ENCODE assay signal across 16 mouse cellular contexts in the genomic region with DNA sequence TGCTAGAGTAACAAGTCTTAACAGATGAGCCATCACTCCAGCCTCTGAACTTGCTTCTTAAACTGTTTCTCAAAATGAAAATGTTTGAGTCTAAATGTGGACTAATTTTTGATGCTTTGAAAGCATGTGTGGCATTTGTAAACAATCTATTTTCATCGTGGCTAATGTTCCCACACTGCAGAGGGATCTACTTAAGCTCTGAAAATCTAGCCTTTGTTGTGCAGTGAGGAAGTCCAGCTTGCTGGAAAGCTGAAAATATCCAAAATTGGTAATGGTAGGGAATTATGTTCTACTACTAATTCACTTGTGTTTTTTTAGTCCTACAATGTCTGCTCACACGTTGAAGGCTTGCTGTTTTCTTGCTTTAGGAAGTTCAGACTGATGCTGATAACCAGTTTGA. TPM values are rescaled to one million over a fixed set of nuclear protein-coding genes. Genes with fewer than 3 reads are reported as not detected.
DNase-seq lines count a peak whose midpoint lies in the region; ATAC-seq and TF ChIP-seq lines count a peak whose summit lies in the region.
"Had no signal": no experiment of that assay in that cellular context is flagged by ENCODE, and none has a peak within 500 bp of the region (broad histone marks: within the 10 kb centered on the region; RNA-seq: fewer than 3 reads in every experiment).

No protein-coding gene starts in this region.

- no peak overlapping the region for H3K9ac ChIP-seq in limb, embryonic 15.5 days
- no peak overlapping the region for H3K9ac ChIP-seq in embryonic facial prominence, embryonic 14.5 days (ENCODE audit: low read depth, low read length)
- H3K9ac ChIP-seq in kidney, embryonic 16.5 days (replicated peaks; ENCODE audit: low read length): no peak overlapping the region
- H3K9ac ChIP-seq: forebrain, postnatal 0 days; hindbrain, embryonic 15.5 days; liver, embryonic 12.5 days; midbrain, embryonic 13.5 days had no signal

- TF ChIP-seq POLR2A in embryonic fibroblast, embryonic 13.5 days (IDR thresholded peaks at IDR 0.05; ENCODE audit: low read depth, low read length): no peak

- H3K4me1 ChIP-seq in limb, embryonic 15.5 days: 0 out of 2 replicates have a peak, but pooled peaks cover 2% of the 10 kb centered on the region
- no peaks in the 10 kb centered on the region for H3K4me1 ChIP-seq in limb, embryonic 10.5 days
- no peaks in the 10 kb centered on the region for H3K4me1 ChIP-seq in embryonic facial prominence, embryonic 14.5 days (ENCODE audit: control insufficient read depth, insufficient read depth, low read length)
- no peaks in the 10 kb centered on the region for H3K4me1 ChIP-seq in embryonic fibroblast, embryonic 13.5 days (ENCODE audit: control insufficient read depth, insufficient read depth, low read length)
- H3K4me1 ChIP-seq in kidney, embryonic 16.5 days (ENCODE audit: insufficient read depth, low read length): no peaks in the 10 kb centered on the region
- H3K4me1 ChIP-seq: hindbrain, embryonic 15.5 days; liver, embryonic 12.5 days; midbrain, embryonic 13.5 days had no signal

- peak overlapping the region; percentile 67 for H3K27ac ChIP-seq in limb, embryonic 15.5 days
- no peak overlapping the region for H3K27ac ChIP-seq in limb, embryonic 10.5 days
- peak overlapping the region; percentile 64 for H3K27ac ChIP-seq in embryonic facial prominence, embryonic 14.5 days (replicated peaks; ENCODE audit: low read depth, low read length)
- H3K27ac ChIP-seq in embryonic fibroblast, embryonic 13.5 days (ENCODE audit: insufficient read depth, low read length): peak overlapping the region; percentile 12; the same call in 1 of the 2 replicates
- H3K27ac ChIP-seq in kidney, embryonic 16.5 days (ENCODE audit: low read length): no peak overlapping the region
- H3K27ac ChIP-seq: hindbrain, embryonic 15.5 days; liver, embryonic 12.5 days; midbrain, embryonic 13.5 days had no signal

- H3K4me2 ChIP-seq in limb, embryonic 15.5 days: no peak overlapping the region
- no peak overlapping the region for H3K4me2 ChIP-seq in embryonic facial prominence, embryonic 14.5 days (ENCODE audit: low read depth, low read length)
- no peak overlapping the region for H3K4me2 ChIP-seq in kidney, embryonic 16.5 days (replicated peaks; ENCODE audit: low read depth, low read length)
- H3K4me2 ChIP-seq: hindbrain, embryonic 15.5 days; liver, embryonic 12.5 days; midbrain, embryonic 13.5 days had no signal

- 65% methylated on average over 2 of the region's 2 CpGs for WGBS in limb, embryonic 15.5 days
- WGBS in limb, embryonic 10.5 days: 89% methylated on average over 2 of the region's 2 CpGs
- 56% methylated on average over 2 of the region's 2 CpGs for WGBS in embryonic facial prominence, embryonic 14.5 days
- WGBS in kidney, embryonic 16.5 days: 90% methylated on average over 2 of the region's 2 CpGs

- peaks cover 11% of the 10 kb centered on the region; the same call in 1 of the 2 replicates for H3K36me3 ChIP-seq in limb, embryonic 15.5 days
- H3K36me3 ChIP-seq in limb, embryonic 10.5 days: peaks cover 81% of the 10 kb centered on the region
- H3K36me3 ChIP-seq in embryonic facial prominence, embryonic 14.5 days (ENCODE audit: control insufficient read depth, insufficient read depth, low read length): peaks cover 38% of the 10 kb centered on the region
- H3K36me3 ChIP-seq in kidney, embryonic 16.5 days (ENCODE audit: insufficient read depth, low read length): peaks cover 17% of the 10 kb centered on the region

- no peak for TF ChIP-seq CTCF in embryonic fibroblast, embryonic 13.5 days (IDR thresholded peaks at IDR 0.05; ENCODE audit: borderline replicate concordance, insufficient read depth, low read length)

- no peak for ATAC-seq in limb, embryonic 15.5 days (ENCODE audit: insufficient number of reproducible peaks, low FRiP score, low TSS enrichment, low read depth)
- no peak for ATAC-seq in embryonic facial prominence, embryonic 14.5 days (ENCODE audit: low read depth)
- ATAC-seq in kidney, embryonic 16.5 days (ENCODE audit: low FRiP score, low TSS enrichment): no peak
- ATAC-seq: forebrain, postnatal 0 days; liver, embryonic 12.5 days; midbrain, embryonic 13.5 days had no signal

- no peaks in the 10 kb centered on the region for H3K9me3 ChIP-seq in limb, embryonic 15.5 days
- H3K9me3 ChIP-seq in limb, embryonic 10.5 days (replicated peaks): no peaks in the 10 kb centered on the region
- H3K9me3 ChIP-seq in embryonic facial prominence, embryonic 14.5 days (ENCODE audit: control insufficient read depth, low read length): no peaks in the 10 kb centered on the region
- no peaks in the 10 kb centered on the region for H3K9me3 ChIP-seq in kidney, embryonic 16.5 days (ENCODE audit: low read length)
- H3K9me3 ChIP-seq: hindbrain, embryonic 15.5 days; liver, embryonic 12.5 days; midbrain, embryonic 13.5 days had no signal

- DNase-seq in limb, embryonic 10.5 days (ENCODE audit: low spot score): no peak
- peak; percentile 17 for DNase-seq in embryonic facial prominence, embryonic 14.5 days (ENCODE audit: low spot score)
- peak; percentile 17 for DNase-seq in lung, postnatal 36 days
- DNase-seq in thymus, postnatal 14 days: no peak
- DNase-seq: cerebellum, adult 11 months; cerebellum, postnatal 36 days; forebrain, postnatal 0 days; kidney, adult 2 months; thymus, postnatal 25 days had no signal

- H3K27me3 ChIP-seq in limb, embryonic 15.5 days: no peaks in the 10 kb centered on the region
- no peaks in the 10 kb centered on the region for H3K27me3 ChIP-seq in limb, embryonic 10.5 days (ENCODE audit: low read depth, poor library complexity, severe bottlenecking)
- no peaks in the 10 kb centered on the region for H3K27me3 ChIP-seq in embryonic facial prominence, embryonic 14.5 days (replicated peaks; ENCODE audit: control insufficient read depth, insufficient read depth, low read length)
- no peaks in the 10 kb centered on the region for H3K27me3 ChIP-seq in kidney, embryonic 16.5 days (ENCODE audit: insufficient read depth, low read length)
- H3K27me3 ChIP-seq: hindbrain, embryonic 15.5 days; liver, embryonic 12.5 days; midbrain, embryonic 13.5 days had no signal

- no peak overlapping the region for H3K4me3 ChIP-seq in limb, embryonic 15.5 days
- H3K4me3 ChIP-seq in limb, embryonic 10.5 days: no peak overlapping the region
- H3K4me3 ChIP-seq in embryonic facial prominence, embryonic 14.5 days (ENCODE audit: low read depth, low read length): no peak overlapping the region
- no peak overlapping the region for H3K4me3 ChIP-seq in embryonic fibroblast, embryonic 13.5 days (ENCODE audit: insufficient read depth, low read length)
- no peak overlapping the region for H3K4me3 ChIP-seq in kidney, embryonic 16.5 days (ENCODE audit: low read length)
- H3K4me3 ChIP-seq: hindbrain, embryonic 15.5 days; liver, embryonic 12.5 days; midbrain, embryonic 13.5 days had no signal

RNA-seq across cellular contexts. Expression of gene Ccdc14, which starts 15.6 kb away (rescaled TPM):
- 4.8 and 5.0 TPM in 2 replicates for polyA plus RNA-seq in limb, embryonic 15.5 days (2015; fragmentation: Nextera tagmentation; extraction: Ambion mirVana)
- polyA plus RNA-seq in limb, embryonic 10.5 days (2016; fragmentation: Nextera tagmentation; extraction: Ambion mirVana): 10.7 and 10.9 TPM in 2 replicates
- polyA plus RNA-seq in embryonic facial prominence, embryonic 14.5 days (2014; fragmentation: Nextera tagmentation; extraction: Ambion mirVana): 5.9 and 7.5 TPM in 2 replicates
- polyA plus RNA-seq in embryonic fibroblast, embryonic 13.5 days (2011; ENCODE audit: insufficient read length, low read depth, missing spikeins): 5.5 and 5.7 TPM in 2 replicates
- 6.5 and 6.9 TPM in 2 replicates for polyA plus RNA-seq in kidney, embryonic 16.5 days (2015; fragmentation: Nextera tagmentation; extraction: Ambion mirVana)

RNA-seq across cellular contexts. Expression of gene Mylk, which starts 39.0 kb away (rescaled TPM):
- 11.8 and 13.7 TPM in 2 replicates for polyA plus RNA-seq in limb, embryonic 15.5 days (2015; fragmentation: Nextera tagmentation; extraction: Ambion mirVana)
- polyA plus RNA-seq in limb, embryonic 10.5 days (2016; fragmentation: Nextera tagmentation; extraction: Ambion mirVana): 3.9 and 4.1 TPM in 2 replicates
- 15.5 and 18.1 TPM in 2 replicates for polyA plus RNA-seq in embryonic facial prominence, embryonic 14.5 days (2014; fragmentation: Nextera tagmentation; extraction: Ambion mirVana)
- 49.0 and 60.8 TPM in 2 replicates for polyA plus RNA-seq in embryonic fibroblast, embryonic 13.5 days (2011; ENCODE audit: insufficient read length, low read depth, missing spikeins)
- 71.2 and 110 TPM in 2 replicates for polyA plus RNA-seq in kidney, embryonic 16.5 days (2015; fragmentation: Nextera tagmentation; extraction: Ambion mirVana)

RNA-seq across cellular contexts. Expression of gene Ropn1, which starts 56.3 kb away (rescaled TPM):
- polyA plus RNA-seq in limb, embryonic 15.5 days (2015; fragmentation: Nextera tagmentation; extraction: Ambion mirVana): not detected in 2 replicates
- polyA plus RNA-seq in limb, embryonic 10.5 days (2016; fragmentation: Nextera tagmentation; extraction: Ambion mirVana): not detected in 2 replicates
- not detected in 2 replicates for polyA plus RNA-seq in embryonic facial prominence, embryonic 14.5 days (2014; fragmentation: Nextera tagmentation; extraction: Ambion mirVana)
- not detected in 2 replicates for polyA plus RNA-seq in embryonic fibroblast, embryonic 13.5 days (2011; ENCODE audit: insufficient read length, low read depth, missing spikeins)
- not detected in 2 replicates for polyA plus RNA-seq in kidney, embryonic 16.5 days (2015; fragmentation: Nextera tagmentation; extraction: Ambion mirVana)
- polyA plus RNA-seq: forebrain, postnatal 0 days; hindbrain, embryonic 15.5 days; liver, embryonic 12.5 days; midbrain, embryonic 13.5 days; neural tube, embryonic 14.5 days had no signal

Comparison
In these comparisons a context has a peak if more than half of its experiments do, and no peak if none do; other contexts are left out.
1. H3K27ac ChIP-seq: peak in limb, embryonic 15.5 days (single experiment), embryonic facial prominence, embryonic 14.5 days (single experiment) and embryonic fibroblast, embryonic 13.5 days (single experiment); none in limb, embryonic 10.5 days (single experiment) and kidney, embryonic 16.5 days (single experiment).
2. DNase-seq: peak in embryonic facial prominence, embryonic 14.5 days (single experiment) and lung, postnatal 36 days (single experiment); none in limb, embryonic 10.5 days (single experiment) and thymus, postnatal 14 days (single experiment).